Mouse (Mus musculus) frontal cortex, postnatal 14 days (tissue): ENCODE measurements at regions not wholly inside any gene's neighbourhood (a gene's known extent, or its start where the extent isn't known, plus 50 kb on each side); places are given as distances from the start of the nearest gene placed in this dataset.

Experiments
- DNase-seq, 2 experiments: peaks; one replicate each; pipeline ENCODE4 v3.0.0; 2022; ENCODE audit warnings: low spot score in 2 of 2

GRCm38 (mm10) chr6:117422846-117423573 is 254.7 kb downstream of the Cxcl12 start:
- DNase-seq, result no peak

- DNase-seq, result no peak
These were observed 258.0 kb downstream of the Cxcl12 start for GRCm38 (mm10) chr6:117426363-117426762.

- no peak for DNase-seq
These were observed 259.2 kb downstream of the Cxcl12 start for GRCm38 (mm10) chr6:117427351-117428142.

- no peak for DNase-seq
These were observed 260.1 kb downstream of the Cxcl12 start for GRCm38 (mm10) chr6:117428441-117428840.

- no peak for DNase-seq
These were observed 262.8 kb downstream of the Cxcl12 start for GRCm38 (mm10) chr6:117430876-117431781.

GRCm38 (mm10) chr6:117436851-117437250 is 268.5 kb downstream of the Cxcl12 start:
- DNase-seq, result no peak

- DNase-seq, result no peak
These were observed 269.2 kb downstream of the Cxcl12 start for GRCm38 (mm10) chr6:117437411-117438101.

GRCm38 (mm10) chr6:117448652-117449051 is 280.3 kb downstream of the Cxcl12 start:
- no peak for DNase-seq

GRCm38 (mm10) chr6:117451001-117451400 is 282.7 kb downstream of the Cxcl12 start:
- DNase-seq, result no peak

- no peak for DNase-seq
These were observed 291.9 kb downstream of the Cxcl12 start for GRCm38 (mm10) chr6:117460193-117460592.

GRCm38 (mm10) chr6:117465165-117465564 is 296.8 kb downstream of the Cxcl12 start:
- no peak for DNase-seq

- no peak for DNase-seq
These were observed 297.4 kb downstream of the Cxcl12 start for GRCm38 (mm10) chr6:117465606-117466174.

GRCm38 (mm10) chr6:117479376-117479775 is 311.0 kb downstream of the Cxcl12 start:
- DNase-seq, result no peak

- DNase-seq, result no peak
These were observed 312.1 kb downstream of the Cxcl12 start for GRCm38 (mm10) chr6:117480396-117480795.

GRCm38 (mm10) chr6:117489161-117489560 is 320.8 kb downstream of the Cxcl12 start:
- DNase-seq, result no peak

- no peak for DNase-seq
These were observed 321.5 kb downstream of the Cxcl12 start for GRCm38 (mm10) chr6:117489761-117490396.

GRCm38 (mm10) chr6:117494971-117495370 is 326.6 kb downstream of the Cxcl12 start:
- DNase-seq, result no peak

GRCm38 (mm10) chr6:117497337-117497736 is 329.0 kb downstream of the Cxcl12 start:
- no peak for DNase-seq

- DNase-seq, result no peak
These were observed 329.6 kb downstream of the Cxcl12 start for GRCm38 (mm10) chr6:117497904-117498303.

GRCm38 (mm10) chr6:117502346-117502745 is 334.0 kb downstream of the Cxcl12 start:
- DNase-seq, result no peak

- DNase-seq, result no peak
These were observed 336.2 kb upstream of the Zfp637 start for GRCm38 (mm10) chr6:117504771-117505170.
